Mouse (Mus musculus) embryo, embryonic 10 days (tissue): ENCODE data around the gene Lmo1.
"Not testable (repeated sequence)": the region's sequence is repeated elsewhere in the genome, so short reads cannot be mapped to it uniquely, and the experiment has no call there.

Experiments used
- DNase-seq: peaks from one replicate; pipeline ENCODE4 v3.0.0-alpha.2; 2015; ENCODE audit warnings: low spot score

The Lmo1 gene

DNA sequence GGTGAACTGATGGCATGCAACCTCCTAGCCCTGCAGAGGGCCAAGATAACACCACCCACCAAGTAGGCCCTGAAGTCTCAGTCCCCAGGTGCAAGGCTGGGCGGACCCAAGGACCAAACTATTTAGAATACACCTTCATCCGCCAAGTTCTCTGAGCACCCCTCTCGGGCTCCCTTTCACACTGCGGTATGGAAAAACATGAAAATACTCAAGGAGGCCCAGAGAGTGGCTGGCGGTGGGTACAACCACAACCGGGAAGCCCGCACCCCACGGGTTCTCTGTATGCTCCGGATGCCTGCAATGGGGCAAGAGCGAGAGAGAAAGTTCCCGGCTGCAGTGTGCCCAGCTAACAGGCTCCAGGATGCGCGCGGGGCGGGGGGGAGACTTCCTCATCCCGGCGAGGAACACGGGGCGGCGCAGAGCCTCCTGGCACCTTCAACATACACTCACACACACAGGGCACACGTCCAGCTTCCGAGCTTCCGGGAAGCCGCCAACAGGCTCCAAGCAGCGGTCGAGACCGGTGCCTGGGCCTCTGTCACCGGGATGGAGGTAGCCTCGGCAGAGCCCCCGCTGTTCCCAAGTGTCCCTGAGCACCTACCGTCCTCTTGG is 564 bp downstream of the Lmo1 start:
- peak; percentile 53 for DNase-seq

DNA sequence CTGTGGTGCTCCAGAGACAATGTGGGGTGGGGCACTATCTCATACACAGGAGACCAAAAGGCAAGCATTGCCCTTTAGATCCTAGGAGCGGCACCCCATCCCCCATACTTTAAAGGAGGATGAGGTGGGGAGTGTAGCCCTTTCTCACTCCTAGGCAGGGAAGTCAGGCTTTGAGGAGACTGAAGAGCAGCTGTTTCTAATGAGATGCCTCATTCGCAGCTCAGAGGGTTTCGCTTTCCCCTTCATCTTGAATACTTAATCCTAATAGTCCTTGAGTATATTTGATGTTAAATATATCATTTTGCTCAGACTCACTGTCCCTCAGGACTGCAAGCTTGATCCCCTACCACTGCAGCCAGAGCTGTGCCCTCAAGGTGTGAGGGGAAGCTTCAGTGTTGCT is 3.1 kb downstream of the Lmo1 start:
- no peak for DNase-seq

DNA sequence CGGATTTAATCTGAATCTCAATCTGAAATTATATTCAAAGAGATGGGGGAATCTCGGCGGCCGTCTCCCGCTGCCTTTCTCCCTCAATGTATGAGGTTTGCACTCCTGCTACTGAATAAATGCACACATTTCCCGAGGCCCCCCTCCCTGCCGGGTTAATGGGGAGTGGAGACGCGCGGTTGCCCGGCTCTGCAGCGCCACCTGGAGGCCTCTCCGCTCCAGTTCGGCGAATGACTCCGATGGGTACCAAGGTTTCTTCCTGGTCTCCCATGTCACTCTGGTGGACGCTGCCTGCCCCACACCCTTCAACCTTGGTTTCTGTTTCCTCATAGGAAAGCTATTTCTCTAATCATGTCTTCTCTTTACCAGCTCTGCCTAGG is 4.6 kb downstream of the Lmo1 start:
- peak; percentile 86 for DNase-seq

DNA sequence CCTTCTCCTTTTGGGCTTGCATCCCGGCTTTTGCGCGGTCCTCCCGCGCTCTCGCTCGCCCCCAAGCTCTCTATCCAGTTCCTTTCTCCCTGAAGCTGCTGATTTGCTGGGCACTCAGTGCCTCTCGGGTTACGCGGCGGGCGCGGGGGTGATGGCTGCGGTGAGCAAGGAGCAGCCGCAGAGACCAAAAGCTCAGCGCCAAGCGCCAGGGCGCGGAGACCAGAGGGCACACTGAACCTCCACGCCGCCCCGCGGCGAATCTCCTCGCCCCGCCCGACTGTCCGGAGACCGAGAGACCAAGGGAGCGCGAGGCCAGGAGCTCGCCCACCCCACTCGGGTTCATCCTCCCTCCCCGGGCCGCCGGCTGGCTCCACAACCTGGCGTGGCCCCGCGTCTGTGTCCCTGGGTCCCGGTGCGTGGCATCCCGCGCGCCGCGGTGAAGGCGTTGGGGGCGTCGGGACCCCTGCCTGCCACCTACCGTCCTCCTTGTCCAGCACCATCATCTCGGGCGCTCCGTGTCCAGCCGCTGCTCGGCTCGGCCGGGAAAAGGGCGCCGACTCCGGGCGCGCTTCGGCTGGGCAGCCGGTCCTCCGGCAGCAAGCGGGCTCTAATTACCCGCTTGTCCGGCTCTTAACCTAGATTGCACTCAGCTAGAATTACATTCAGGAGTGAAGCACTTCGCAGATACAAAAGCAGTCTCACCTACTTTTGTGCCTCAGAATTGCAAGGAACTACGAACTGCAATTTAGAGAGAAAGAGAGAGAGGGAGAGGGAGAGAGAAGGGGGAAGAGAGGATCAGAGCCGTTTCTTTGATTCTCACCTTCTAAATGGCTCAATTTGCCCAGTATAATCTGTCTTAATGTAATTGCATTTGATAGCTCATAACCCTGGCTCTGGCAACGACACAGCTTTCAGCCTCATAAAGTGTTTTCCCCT is 5.2 kb downstream of the Lmo1 start:
- peak; percentile 73 for DNase-seq

DNA sequence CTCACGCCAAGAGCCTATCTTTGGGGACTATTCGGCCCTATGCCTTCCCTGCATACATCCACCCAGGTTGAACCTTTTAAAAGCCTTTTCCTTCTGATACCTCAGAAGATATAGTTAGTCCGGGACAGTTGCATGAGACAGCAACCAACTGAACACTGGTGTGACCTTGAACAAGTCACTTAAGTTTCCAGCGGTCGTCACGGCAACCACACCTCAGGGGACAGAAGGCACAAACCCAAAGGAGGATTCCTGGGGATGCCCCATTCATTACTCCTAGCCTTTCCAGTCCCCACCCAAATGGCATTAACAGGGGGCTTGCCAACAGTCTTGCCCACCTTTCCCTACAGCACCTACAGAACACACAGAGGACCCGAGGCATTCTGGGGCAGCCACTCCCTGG is 6.3 kb downstream of the Lmo1 start:
- DNase-seq, result no peak

DNA sequence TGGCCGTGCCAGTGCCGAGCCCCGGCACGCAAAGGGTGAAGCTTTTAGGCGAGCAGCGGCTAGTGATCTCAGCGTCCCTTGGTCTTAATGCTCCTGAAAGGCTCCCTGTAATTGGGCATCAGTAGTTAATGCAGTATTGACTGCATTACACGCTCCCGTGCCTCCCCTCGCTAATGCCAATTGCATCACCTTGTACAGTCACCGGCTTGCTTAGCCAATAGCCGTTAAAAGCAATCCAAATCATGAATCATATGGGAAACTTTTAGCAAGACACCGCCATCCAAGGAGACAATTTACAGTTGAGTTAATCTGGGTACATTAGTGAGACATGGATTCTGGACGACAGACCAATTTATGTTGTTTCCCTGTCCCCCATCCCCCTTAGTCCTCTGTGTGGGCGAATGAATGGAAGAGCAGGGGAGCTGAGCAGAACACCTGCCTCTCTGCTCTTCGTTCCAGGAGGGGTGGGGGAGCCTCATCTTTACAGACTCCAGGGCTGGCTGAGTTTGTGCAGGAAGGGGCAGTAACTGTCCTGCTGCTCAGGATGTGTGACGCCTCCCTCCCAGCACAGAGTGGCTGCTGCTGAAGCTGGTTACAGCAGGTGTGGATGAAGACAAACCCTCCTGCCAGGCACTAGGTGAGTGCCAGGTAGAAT is 8.9 kb downstream of the Lmo1 start:
- no peak for DNase-seq

DNA sequence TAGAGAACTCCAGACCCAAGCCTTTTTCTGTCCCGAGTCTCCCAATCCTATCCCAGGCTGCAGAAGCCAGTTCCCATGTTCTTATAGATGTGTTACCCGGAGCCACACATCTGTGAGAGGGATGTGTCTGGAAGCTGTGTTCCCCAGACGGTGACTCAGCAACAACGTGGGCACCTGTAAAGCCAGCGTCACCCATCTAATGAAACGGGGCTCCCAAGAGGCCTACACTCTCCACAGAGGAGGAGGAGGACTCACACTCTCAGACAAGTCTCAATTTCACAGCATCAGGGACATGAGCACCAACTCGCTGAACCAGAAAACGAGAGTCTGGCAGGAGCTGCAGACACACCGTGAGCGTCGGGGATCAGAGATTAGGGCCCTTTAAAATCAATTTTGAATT is 20.7 kb downstream of the Lmo1 start:
- no peak for DNase-seq

DNA sequence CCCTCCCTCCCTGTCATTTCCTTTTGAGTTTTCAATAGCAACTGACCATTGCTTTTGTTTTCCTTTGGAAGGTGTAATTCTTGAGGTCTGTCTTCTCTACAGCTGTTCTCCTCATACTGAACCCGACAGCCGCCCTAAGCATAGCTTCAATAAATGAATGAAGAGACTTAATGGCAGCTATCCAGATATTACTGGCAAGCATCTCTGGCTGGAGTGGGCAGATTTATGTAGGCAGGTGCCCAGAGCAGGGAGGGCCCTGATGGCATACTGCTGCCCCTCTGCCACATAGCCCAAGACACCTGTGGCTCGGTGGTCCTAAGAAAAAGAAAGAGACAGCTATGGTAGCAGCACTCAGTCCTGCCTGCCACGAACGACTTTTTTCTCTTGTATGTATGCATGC is 21.5 kb downstream of the Lmo1 start:
- DNase-seq, result no peak

DNA sequence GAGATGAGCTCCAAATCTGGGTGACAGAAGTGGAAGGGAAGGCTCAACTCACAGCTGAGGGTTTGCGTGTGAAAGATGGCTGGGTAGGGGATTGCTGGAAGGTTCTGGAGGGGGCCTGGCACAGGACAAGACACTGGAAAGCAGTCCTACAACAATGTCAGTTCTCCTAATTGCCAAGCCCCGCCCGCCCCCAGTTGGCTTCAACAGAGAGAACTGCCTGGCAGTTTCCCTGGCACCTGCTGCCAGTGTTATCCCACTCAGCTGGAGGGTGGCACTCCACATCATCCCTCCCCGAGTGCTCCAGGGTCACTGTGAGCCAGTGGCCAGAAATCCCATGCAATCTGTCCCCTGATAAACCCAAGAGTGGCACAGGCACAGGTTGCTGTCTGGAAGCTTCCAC is 23.9 kb downstream of the Lmo1 start:
- no peak for DNase-seq

DNA sequence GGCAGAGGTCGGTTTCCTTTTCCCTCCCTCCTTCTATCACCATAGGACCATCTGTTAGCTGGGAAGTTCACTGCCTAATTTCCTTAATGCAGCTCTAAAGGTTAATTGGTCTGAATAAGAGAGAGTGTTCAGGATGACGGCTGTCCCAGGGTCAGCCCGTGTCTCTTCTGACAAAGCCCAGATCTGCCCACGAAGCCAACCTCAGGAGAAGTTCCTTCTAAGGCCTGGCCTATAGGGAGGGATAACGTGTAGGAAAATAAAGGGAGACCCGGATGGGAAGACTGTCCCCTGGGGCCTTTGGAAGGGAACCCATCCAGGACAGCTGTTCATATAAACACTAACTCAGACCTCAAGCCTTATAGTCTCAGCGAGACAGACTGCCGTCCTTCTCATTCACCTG is 29.8 kb downstream of the Lmo1 start:
- DNase-seq, result no peak

DNA sequence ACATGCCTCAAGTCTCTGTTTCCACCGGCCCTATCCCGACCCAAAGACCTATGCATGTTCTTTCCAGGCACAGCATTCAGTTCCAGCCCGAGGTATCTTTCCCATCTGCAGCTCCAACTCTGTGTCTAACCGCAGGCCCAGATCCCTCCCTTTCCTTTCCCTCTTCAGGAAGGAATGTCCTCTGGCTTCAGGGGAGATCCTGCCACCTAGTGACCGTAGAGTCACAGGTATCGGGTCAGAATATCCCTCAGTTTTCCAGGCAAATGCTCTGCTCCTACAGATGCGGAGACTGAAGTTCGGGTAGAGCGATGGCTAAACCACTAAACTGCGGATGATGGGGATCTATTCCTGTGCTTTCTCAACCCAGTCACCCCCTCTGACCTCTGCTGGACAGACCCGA is 30.3 kb downstream of the Lmo1 start:
- DNase-seq, result peak; percentile 51

DNA sequence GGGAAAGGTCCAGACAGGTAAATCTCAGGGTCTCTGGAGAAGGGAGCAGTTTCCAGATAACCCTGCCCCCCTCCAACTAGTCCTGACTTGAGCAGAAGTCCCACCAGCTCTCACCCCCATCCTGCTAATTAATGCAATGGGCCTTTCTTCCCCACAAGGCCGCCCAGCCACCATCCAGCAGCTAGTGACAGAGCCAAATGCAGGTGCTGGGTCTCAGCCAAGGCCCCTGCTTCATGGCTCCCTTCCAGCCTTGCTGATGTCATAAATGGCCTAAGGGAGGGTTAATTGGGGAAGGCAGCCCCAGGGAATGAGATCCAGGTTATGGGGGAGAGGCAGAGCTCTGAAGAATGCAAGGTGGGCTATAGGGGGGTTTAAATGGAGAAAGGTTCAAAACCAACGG is 32.4 kb downstream of the Lmo1 start:
- DNase-seq, result no peak

DNA sequence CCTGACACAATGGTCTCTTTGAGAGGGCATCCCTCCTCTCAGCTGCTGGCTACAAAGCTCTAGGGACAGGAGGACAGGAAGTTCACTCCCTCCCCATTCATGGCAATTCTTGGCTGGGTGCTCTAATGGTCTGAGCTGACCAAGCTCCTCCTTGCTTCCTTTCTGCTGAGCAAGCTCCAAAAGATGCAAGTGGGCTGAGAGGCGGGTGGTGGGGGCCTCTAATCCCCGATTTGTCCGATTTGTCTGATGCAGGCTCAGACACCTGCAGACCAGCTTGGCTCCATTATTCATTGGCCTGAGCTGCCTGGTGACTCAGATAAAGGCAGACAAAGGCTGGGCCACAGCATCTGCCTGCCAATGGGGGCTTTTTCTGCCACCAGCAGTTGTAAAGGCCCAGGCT is 33.3 kb downstream of the Lmo1 start:
- DNase-seq, result no peak

DNA sequence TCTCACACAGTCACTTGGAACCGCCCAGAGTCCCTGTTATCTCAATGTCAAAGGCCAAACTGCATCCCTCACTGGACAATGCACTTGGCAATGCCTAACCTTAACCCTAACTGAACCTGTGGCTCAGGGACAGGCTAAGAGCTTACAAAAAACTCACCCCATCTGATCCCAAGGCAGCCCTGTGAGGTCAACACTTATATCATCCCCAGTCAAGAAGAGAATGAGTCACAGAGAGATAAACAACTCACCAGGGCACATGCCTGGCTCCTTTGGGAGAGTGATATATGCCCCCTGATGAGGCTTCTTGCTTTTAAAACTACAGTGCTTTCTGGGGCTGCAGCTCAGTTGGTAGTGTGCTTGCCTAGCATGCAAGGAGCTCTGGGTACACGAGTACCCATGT is 34.0 kb downstream of the Lmo1 start:
- no peak for DNase-seq

DNA sequence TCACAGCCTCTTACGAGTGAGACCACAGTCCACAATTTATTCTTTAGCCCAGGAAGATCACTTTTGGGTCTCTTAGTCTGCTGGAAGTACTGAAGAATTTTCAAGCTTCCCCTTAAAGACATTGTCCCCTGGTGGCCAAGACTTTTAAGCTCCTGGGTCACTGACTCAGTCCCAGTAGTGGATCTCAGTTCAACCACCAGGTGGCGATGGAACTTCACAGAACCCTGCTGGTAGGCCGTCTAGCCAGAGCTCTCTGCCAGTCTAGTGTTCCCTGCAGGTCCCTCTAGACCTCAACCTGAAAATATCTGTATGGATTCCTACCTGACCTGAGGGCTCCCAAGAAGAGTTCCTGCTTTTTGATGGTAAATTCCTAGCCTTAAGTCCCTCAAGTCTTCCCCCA is 35.6 kb downstream of the Lmo1 start:
- peak; percentile 95 for DNase-seq

DNA sequence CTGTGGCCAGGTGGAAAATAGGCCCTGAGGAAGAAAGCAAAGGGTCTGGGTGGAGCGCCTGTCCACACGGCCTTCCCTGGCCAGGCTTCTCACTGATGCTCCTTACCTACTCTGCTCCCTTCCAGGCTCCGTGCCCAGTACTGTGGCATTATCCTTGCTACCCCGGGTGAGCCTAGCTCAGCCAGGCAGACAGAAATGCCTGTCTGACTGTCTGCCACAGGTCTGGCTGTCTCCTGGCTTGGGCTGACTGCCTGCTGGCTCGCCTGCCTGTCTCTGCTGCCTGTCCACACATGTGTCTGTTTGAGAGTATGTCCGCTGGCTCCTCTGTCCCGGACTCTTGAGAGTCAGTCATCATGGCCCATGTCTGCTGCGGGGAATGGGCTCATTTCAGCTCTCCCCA is 37.6 kb downstream of the Lmo1 start:
- DNase-seq, result no peak

DNA sequence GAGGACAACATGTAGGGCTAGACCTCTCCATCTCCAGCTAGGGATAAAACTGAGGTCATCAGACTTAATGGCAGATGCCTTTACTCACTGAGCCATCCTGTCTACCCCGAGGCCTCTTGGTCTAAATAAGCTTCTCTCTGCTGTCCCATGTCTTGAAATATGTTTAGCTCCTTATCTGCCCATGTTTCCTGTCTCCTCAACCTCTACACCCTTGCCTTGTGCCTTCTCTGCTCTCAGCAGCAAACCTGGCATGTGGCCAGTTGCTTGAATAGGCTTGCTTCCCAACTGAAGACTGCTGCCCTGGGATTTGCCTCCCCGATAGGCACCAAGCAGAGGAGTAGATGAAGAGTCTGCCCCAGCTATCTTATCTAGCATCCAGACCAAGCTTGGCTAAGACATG is 43.4 kb downstream of the Lmo1 start:
- DNase-seq, result no peak

DNA sequence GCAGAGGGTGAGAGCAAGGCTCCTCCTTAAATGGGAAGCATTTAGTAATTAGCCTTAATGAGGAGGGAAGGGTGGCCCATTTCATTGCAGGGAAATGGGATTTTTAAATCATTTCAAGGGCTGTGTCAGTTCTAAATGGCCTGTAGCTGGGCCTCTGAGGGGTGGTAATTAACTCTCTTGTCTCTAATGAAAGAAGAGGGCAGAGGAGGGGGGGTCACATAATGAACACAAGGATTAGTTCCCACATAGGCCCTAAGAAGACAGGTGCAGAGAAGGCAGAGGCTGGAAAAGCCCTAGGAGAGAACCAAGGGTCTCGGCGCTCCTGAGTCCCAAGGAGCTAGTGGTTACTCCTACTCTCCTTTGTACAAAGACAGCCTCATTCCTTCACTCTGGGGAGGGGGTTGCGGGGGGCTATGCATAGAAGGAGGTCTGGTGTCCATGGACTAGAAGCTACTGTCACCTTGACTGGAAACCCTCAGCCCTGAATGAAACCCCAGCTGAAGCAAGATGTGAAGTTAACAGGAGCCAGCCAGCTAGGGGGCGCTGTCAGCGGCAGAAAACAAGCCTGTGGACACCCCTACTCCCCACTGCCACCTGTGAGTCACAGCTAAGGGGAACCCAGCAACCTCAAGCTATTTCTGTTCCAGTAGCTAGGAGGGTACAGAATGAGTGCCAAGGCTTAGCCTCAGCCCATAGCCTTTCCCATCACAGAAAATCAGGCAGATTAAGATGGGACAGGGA is 44.9 kb downstream of the Lmo1 start:
- no peak for DNase-seq

DNA sequence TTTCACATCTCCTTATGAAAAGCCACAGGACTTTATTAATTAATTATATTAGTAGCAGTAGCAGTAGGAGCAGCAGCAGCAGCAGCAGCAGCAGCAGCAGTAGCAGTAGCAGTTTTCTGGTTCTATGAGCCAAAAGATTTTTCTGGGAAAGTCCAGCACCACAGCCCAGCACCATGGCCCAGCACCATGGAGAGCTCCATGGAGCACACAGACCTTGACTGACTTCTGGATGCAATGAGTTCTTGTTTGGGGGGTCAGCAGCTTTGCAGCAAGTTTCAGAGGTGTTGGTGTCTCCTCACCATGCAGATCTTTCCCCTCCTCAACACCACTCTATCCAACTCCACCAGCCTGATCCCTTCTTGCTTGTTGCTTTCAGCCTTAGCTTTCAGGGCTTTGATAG is 45.6 kb downstream of the Lmo1 start:
- peak; percentile 67 for DNase-seq

DNA sequence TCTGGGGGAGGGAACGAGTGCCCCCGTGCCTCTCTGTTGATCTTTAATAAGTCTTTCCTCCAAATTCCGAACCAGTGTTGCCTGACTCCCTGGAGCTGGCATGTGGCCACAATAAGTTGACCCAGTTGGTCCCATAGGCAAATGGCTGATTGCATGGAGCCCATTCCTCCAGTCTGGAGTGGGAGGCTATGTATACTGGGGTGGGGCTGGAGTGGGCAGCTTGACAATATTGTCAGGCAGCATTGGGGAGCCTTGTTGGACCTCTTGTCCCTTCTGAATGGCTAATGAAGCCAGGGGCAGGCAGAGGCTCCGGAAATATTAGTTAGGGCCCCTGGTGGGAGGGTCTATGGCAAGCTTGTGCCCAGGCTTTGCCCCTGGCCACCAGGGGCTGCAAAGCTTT is 59.1 kb downstream of the Lmo1 start:
- peak; percentile 3 for DNase-seq

DNA sequence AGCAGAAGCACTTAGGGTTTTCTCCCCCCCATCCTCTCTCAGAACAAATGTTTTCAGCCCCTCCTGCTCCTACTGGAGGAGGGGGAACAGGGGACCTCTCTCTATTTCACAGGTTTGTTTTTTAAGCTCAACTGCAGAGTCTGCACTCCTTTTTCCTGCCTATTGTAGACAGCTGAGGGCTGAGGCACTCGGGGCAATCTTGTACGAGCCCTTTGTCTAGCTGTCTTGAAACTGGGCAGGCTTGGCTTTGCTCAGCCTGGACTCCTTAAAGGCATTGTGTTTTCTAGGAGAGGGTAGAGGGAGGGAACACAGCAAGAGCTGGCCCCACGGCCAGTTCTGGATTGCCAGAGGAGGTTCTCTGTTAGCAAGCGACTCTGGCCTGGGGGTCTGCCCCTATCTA is 59.5 kb downstream of the Lmo1 start:
- DNase-seq, result not testable (repeated sequence)

DNA sequence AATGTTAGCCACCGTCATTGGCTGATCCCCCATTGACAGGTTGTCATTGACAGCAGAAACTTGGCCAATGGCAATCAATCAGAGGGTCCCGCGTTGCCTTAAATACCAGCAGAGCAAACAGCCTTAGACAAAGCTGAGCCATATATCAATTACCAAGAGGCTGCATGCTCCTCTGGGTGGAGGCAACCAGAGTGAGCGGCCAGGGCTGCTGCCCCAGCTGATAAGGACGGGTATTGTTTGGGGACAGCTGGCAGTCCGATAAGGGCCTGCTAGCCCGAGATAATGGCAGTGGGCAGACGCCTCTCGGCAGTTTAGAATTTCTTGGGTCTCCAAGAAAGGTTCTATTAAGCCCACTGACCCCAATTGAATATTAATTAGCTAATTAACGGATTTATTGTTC is 60.1 kb downstream of the Lmo1 start:
- peak; percentile 64 for DNase-seq

DNA sequence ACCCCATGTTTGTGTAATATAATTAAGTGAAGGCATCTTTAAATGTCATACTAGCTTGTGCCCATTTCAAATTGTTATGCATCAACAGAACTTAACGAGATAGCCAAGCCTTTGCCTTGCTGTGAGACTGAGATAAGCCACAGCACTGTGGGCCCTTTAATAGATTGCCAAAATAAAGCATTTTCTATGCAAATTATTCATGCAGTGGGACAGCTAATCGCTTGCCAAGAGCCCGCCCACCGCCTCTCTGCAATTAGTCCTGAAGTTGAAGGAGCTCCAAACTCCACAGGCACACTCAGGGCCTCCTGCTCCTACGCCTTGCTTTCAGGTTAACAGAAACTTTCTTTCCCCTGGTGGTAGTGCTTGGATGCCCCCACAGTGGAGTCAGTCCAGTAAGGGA is 64.0 kb downstream of the Lmo1 start:
- DNase-seq, result peak; percentile 2
